Mouse (Mus musculus): ENCODE data around the gene Rere.

Rere gene

DNA sequence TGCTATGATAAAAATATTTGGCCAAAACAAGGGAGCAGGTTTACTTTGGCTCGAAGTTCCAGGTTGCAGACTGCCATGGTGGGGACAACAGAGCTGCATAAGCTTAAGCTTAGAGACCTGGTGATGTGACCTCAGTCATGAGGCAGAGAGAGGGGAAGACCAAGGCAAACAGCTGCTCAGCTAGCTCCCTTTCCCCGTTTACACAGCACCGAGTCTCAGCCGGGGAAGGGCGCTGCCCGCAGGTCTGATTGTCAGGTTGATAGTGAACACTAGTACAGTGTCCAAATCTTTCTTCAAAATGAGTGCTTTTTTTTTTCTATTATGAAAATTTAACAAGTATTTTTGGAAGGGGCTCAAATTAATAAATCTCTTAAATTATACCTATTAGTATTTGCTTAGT is 97.9 kb downstream of the Rere start:
- no peak for DNase-seq (ENCODE audit: extremely low spot score, low read depth, low spot score)

DNA sequence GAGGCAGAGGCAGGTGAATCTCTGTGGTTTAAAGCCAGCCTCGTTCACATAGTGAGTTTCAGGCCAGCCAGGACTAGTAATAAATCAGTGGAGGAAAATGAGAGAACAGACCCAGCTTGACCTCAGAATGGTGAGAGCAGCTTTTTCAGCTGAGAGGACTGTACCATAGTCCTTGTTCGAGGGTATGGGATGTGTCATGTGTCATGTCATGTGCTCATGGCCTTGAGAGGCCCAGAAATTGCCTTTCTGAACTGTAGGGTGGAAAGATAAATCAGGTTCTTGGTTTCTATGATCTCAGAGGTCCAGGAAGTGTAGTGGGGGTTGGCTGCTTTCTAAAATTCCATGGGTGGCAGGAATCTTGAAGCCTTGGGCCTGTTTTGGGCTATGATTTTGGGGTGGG is 98.3 kb downstream of the Rere start:
- no peak for DNase-seq (ENCODE audit: extremely low spot score, low read depth, low spot score)

DNA sequence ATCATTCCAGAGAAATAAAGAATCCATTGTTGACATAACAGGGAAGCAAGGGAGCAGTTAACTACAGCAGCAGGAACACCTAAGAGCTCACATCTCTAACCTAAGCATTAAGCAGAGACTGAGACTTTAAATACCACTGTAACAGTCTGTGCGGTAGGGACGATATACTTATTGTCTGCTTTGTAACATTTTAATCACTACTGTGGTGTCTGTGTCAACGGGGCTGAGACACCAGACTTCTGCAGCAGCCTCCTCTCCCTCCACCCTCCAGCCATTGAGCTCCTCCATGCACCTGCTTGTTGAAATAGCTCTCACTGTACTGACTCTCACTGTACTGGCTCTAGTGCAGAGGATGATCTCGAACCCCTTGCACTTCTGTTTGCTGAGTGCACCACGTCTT is 98.8 kb downstream of the Rere start:
- no peak for DNase-seq (ENCODE audit: extremely low spot score, low read depth, low spot score)

DNA sequence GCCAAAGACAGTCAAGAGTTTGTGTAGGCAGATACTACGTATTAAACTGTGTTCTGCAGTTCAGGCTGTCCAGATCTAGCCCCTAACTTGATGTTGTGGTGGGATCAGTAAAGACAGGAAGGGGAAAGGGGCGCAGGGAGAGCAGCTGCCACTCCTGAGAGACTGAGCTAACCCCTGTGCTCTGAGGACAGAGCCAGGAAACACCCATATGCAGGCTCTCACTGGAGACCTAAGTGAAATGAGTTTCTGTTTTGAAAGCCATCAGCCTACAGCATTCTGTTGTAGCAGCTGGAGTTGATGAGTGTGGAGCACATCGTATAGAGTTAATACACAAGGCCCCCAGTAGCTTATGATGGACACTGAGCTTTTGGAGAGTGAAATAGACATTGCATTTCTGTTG is 101.1 kb downstream of the Rere start:
- DNase-seq (ENCODE audit: extremely low spot score, low read depth, low spot score) = no peak

DNA sequence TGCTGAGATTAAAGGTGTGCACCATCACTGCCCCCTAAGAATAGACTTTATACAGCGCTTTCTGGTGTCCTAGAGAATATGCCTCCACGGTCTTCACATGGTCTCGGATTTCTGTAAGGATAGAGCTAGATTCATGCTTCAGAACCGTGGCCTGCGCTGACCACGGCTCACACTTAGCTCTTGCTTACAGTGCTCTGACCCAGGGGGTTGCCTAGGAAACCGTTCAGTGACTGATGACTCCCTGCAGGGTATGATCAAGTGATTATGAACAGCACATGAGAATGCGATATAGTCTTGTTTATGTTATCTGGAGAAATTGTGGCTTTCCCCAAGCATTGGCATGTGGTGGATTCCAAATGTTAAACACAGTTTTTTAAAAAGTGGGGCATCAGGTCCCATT is 103.0 kb downstream of the Rere start:
- no peak for DNase-seq (ENCODE audit: extremely low spot score, low read depth, low spot score)

DNA sequence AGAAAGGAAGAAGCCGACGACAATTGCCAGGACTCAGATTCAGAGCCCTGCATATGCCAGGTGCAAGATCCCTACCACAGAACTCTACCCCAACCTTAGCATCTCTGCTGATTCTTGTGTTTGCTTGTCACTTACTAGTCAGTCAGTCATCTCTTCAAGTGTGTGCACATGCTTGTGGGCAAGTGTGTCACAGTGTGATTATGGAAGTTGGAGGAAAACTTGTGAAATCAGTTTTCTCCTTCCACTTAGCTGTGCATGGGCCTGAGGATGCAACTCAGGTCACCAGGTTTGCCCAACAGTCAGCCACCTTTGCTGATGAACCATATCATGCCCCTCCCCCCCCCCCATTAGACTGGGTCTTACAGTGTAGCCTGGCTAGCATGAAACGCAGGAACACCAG is 103.5 kb downstream of the Rere start:
- no peak for DNase-seq (ENCODE audit: extremely low spot score, low read depth, low spot score)

DNA sequence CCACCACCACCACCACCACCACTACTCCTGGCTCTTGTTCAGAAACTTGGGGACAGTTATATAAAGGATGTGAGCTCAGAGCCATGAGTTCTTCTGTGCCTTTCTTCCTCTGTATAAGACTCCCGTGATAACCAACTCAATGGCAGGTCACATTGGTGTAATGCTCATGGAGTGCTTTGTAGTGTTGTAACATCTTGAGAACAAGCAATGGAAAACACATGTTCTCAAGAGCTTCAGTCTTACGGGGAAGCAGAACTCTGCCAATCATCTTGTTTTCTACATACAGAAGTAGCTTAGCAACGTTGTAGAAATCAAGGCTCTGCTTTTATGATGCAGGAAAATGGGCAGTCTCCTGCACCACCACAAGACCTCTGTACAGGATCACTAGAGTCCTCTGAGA is 107.1 kb downstream of the Rere start:
- no peak for DNase-seq (ENCODE audit: extremely low spot score, low read depth, low spot score)

DNA sequence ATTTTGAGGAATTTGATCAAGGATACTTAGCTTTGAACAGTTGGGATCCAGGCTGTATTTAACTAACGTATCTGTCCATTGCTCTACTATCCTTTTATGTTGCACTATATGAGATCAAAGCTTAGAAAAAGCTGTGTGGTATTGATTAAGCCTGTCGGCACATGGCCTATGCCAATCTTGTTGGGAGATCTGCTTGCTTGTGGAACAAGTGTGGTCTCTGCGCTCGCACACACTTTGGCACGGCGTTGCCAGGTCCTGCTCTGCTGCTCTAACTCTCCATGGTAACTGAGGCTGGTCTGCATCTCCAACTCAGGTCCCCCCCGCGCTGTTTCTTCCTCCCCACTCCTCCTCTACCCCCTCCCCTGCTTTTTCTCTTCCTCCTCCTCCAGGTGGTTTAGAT is 112.2 kb downstream of the Rere start:
- DNase-seq (ENCODE audit: extremely low spot score, low read depth, low spot score) = no peak

DNA sequence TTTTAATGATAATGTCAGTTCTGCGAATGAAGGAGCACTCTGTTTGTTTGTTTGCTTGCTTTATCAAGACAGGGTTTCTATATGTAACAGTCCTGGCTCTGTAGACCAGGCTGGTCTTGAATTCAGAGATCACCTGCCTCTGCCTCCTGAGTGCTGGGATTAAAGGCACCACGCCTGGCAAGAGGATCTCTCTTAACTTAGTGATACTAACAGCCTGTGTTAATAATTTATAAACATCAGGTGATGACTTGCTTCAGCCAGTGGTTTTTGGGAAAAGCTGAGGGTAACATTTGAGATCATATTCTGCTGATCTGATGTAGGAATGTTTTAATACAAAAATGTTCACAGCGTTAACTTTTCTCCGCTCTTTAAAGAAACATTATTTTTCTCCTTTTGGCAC is 112.6 kb downstream of the Rere start:
- no peak for DNase-seq (ENCODE audit: extremely low spot score, low read depth, low spot score)

DNA sequence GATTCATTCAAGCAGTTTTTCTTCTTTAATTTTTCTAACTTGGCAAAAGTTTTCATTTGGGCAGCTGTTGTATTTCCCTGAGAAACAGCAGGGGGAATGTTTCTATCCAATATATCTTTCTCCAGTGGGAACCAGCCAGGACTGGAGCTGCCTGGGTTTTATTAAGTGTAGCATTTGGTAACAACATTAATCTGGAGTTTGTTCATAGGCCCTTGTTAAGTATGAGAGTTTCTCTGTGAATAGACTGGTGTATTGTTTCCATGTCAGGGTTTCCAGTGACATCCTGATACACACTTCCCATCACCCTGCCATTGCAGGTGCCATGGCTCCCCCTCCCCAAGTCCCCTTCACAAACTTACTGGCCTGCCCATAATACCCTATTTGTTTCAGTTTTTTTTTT is 114.9 kb downstream of the Rere start:
- DNase-seq (ENCODE audit: extremely low spot score, low read depth, low spot score) = no peak

DNA sequence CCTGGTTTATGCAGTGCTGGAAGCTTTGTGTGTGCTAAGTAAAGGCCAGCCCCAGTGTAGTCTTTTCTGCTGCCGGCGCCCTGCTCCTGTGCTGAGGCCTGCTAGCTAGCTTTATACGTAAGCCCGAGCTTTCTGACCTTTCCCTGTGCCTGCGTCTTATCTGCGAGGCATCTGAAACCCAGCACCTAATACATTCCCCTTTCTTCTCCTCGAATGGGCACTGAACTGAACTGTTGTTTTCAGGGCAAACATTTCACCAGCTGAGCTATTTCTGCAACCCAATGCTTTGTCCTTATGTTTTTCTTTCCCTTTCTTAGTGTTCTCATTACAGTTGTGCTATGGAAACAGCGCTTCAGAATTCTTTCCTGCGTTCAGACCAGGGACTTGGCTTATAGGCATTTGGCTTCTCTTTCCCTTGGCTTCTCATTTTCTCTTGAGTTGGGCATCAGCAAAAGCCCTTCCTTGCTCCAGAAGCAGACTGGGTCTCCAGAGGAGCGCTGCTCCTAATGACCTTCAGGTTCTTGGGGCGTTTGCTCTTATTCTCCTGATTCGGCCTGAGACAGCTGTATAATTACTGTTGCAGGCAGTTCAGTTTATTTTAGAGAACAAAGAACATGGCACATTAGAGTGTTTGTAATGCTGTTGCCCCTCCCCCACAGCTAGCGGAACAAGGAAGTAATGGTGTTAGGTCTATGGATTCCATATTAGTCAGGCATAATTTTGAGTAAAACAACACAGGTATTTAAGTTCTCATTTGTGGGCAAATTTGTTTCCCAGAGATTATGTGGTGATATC is 115.6 kb downstream of the Rere start:
- DNase-seq (ENCODE audit: extremely low spot score, low read depth, low spot score) = no peak

DNA sequence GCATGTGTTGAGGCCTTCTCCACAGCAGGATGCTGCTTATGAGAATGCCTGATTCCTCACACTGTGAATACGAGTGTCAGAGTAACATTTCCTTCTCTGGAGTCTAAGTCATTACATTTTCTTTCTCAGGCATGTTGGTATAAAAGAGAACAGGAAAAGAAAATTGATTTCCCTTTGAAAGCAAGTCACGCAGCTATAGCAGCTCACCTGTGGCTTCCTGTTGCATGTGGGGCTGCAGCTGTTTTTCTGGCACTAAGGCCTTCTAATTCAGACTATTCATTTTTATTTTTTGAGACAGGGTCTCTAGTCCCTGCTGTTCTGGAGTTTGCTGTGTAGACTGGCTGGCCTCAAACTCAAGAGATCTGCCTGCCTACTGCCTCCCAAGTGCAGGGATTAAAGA is 117.6 kb downstream of the Rere start:
- no peak for DNase-seq (ENCODE audit: extremely low spot score, low read depth, low spot score)

DNA sequence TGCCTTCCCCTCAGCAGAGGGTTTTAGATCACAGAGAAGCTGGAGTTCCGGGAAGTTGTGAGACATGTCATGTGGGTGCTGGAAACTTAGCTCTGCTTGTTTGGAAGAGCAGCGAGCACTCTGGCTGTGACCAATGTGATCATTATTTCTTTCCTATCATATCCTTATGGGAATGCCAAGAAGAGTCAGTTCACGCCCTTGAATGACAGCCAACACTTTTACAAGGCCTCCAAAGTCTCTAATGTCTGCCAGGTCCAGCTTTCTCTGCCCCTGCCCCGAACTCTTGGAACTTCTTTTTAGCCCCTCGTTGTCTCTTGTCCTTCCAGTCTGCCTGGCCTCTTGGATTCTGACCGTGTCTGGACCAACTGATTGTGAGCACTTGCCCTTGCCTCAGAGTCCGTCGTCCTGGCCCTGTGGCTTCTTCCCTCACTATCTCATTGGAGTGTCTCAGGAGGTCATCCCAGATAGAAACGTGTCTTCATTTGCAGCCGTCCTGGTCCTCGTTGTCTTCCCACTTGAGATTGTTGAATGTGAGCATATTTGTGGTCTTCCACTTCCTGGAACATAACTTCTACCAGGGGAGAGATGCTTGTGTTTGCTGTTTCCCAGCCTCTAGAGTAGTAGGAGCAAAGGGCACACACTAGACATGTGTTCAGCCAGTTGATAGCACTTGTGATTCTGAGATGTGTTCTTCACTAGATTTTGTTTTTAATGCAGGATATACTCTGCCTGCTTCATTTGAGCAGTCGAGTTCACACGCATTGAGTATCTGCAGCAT is 120.6 kb downstream of the Rere start:
- no peak for DNase-seq (ENCODE audit: extremely low spot score, low read depth, low spot score)

DNA sequence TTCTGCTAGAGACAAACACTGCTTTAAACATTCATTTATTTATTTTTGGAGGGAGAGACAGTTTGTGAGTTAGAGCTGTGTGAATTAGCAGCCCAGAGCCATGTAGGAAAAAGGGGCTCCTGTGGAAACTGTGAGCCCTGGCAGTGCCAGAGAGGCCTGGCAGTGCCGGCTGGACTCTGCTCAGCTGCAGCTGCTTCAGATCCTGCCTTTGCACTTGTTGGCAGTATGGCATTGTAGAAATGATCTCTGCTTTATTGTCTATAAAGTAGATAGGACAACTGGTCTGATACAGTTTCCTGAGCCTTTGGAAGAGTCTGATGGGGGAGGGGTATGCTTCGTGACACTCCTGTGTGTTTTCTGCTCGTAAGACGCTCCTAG is 121.2 kb downstream of the Rere start:
- no peak for DNase-seq (ENCODE audit: extremely low spot score, low read depth, low spot score)

DNA sequence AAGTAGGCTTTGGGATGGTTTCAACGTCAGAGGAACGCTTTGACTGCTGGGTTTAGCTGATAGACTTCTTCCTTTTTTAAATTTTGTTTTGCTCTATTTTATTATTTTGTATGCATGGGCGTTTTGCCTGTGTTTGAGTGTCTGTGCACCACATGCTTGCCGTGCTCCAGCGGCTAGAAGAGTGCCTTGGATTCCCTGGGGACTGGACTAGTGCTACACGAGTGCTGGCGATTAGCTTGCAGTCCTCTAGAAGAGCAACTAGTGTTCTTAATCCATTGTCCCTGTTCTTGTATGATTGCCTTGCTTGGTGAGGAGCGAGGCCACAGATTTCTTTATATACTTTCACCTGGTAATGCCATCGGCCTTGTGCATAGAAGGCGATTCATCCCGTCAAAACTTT is 122.5 kb downstream of the Rere start:
- DNase-seq (ENCODE audit: extremely low spot score, low read depth, low spot score) = no peak

DNA sequence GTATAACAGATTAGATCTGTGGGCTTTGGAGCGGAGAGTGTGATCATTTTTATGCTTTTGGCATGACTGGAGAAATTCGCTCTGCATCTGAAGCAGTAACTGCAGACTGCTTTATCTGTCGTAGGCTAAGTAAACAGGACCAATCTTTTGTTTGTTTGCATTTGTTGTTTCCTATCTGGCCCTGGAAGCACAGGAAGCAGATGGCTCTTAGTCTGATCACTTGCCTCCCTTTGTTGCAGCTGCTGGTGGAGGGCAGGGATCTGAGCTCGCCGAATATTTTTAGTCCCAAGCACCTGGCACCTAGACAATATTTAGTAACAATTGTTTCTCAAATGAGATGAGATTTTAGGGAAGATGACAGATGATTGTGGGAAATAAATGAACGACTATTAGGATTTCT is 123.1 kb downstream of the Rere start:
- no peak for DNase-seq (ENCODE audit: extremely low spot score, low read depth, low spot score)

DNA sequence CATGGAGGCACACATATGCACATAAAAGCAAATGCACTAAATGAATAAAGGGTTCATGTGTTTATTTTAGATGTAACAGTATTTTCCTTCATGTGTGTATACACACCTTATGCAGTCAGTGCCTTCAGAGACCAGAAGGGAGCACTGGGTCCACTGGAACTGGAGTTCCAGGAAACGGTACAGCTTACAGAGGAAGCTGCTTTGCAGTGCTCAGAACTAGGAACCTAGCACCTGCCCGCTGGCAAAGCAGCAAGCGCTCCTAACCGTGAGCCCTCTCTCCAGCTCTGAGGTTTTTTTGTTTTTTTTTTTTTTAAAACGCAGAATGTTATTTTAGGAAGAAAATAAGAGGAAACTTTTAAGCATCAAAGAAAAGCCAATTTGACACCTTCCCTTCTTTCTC is 124.3 kb downstream of the Rere start:
- DNase-seq (ENCODE audit: extremely low spot score, low read depth, low spot score) = no peak

DNA sequence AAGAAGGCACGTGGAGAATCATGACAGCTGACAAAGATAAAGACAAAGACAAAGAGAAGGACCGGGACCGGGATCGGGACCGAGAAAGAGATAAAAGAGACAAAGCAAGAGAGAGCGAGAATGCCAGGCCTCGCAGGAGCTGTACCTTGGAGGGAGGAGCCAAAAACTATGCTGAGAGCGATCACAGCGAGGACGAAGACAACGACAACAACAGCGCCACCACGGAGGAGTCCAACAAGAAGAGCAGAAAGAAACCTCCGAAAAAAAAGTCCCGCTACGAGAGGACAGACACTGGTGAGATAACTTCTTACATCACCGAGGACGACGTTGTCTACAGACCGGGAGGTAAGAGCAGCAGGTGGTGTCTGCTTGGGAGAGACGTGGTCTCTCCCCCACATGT is 124.9 kb downstream of the Rere start:
- DNase-seq (ENCODE audit: extremely low spot score, low read depth, low spot score) = no peak

DNA sequence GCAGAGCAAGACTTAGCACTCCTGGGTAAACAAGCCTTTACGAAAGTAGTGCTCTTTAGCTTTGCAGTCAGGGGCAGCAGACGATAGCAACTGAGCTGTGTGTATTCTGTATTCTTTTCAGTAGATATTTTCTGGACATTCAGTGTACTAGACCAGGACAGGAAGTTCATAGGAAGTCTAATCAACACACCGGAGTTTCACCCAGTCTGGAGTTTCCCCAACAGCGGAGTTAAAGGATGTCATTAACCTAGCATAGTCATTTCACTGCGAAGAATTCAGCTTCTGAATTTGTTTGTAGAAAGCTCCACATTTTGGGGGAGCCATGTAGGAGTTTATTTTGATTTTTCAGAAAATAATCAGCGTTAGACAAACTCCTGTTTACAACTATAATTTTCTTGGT is 125.4 kb downstream of the Rere start:
- no peak for DNase-seq (ENCODE audit: extremely low spot score, low read depth, low spot score)

DNA sequence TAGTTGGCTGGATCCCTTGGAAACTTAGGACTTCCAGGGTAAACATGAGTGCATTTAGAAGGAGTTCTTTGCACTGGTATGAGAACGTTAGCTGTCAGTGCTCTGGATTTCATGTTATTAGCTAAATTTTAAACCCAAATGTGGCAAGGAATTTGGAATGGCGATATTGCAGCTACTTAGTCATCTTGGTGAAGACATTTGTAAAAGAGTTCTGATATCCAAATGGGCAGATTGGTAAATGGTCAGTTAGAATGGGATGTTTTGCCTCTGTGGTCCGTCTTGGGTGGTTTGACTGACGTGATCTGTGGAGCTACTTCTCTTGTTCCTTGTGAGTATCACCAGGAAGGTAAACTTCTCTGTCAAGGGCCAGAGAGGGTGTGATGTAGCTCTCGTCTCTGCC is 132.8 kb downstream of the Rere start:
- DNase-seq (ENCODE audit: extremely low spot score, low read depth, low spot score) = no peak

DNA sequence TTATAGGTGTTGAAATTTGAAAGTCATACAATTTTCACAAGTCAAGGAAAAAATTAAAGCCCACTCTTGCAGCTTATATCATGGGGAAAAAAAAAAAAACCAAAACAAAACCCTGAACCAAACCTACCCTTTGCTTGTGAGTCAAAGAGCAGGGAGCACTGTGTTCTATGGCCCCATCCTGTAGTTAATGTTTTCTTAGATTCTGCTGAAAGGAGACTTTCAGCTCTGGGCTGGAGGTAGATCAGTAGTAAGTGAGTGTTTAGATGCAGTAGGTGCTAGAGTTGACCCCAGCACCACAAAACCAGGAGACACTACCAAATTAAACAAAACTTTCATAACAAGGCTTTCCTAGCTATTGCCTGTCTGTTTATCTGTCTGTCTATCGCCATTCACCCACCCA is 133.3 kb downstream of the Rere start:
- no peak for DNase-seq (ENCODE audit: extremely low spot score, low read depth, low spot score)

DNA sequence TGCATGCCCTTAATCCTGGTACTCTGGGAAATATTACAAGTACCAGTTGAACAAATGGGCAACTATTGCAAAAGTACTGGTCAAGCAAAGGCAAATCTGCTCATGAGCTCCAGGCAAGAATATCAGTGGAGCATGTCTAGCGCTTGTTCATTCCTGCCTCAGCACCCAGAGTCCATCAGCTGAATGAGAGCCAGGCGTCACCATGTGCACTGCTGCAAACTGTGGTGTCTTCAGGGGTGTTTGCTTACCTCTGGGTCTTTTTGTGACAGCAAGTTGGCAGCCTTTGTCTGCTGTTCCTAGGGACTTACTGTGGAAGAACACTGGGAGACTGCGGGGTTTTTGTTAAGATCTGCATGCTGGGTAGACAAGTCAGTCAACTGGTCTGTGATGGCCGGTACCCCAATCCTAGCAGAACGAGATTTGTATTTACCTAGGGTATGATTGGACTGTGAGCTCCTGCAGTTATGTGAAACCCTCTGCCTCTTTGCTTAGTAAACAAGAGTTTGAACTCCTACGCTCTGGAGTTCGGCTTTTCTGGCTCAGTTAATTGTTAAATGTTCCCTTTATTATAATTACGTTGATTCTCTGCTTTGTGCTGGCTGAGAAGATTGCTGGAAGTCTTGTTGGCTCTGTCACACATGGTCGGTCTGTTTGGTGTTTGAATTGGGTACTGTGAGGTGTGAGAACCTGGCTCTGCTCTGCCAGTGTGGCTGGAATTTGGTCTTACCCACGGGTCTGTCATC is 134.0 kb downstream of the Rere start:
- no peak for DNase-seq (ENCODE audit: extremely low spot score, low read depth, low spot score)

Measured in hindlimb bud, embryonic 11.5 days (tissue).